Mouse (Mus musculus) cerebellum, adult 18-20 months (tissue): ENCODE measurements around the gene Vmn2r105.

ENCODE experiments used
- DNase-seq, 2 experiments: peaks; one replicate each; pipeline ENCODE4 v3.0.0; 2021

Vmn2r105 gene

DNA sequence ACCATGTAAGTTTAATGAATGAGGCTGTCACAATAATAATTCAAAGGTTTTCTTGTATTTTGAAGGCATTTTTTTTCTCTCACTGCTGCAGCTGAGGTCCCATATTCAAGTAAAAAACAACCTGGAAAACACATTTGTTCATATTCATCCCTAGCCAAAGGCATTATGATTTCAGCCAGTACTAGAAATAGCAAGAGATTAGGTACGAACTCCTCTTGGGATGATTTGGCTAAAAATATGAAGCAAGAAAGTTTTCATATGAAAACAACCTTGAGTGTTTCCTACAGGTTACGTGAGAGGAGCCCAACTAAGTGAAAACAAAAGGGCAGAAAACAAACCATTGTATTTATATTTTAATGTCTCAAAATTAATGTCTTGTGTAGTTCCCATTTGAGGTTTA is at the start of gene Vmn2r105:
Gene Vmn2r105, minus strand, starts transcription at position 101 of the 400 bp plus-strand sequence.
- DNase-seq, result no peak

DNA sequence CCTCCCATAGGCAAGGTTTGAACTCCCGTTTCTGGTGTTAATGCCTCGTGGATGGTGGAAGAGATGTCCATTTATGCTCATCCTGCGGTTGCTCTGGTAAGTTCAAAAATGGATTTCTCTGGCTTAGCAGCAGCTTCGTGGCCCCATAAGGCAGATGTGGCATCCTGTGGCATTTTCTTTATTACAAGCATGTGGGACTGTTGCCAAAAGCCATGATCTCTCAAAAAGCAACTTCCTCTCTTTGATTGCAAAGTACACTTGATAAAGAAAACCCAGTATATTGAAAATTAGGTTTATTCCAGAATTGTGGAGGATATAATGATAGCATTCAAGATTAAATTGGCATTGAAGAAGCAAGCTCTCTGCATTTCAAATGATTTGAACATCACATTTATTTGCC is 20.7 kb upstream of the Vmn2r105 start:
- no peak for DNase-seq

DNA sequence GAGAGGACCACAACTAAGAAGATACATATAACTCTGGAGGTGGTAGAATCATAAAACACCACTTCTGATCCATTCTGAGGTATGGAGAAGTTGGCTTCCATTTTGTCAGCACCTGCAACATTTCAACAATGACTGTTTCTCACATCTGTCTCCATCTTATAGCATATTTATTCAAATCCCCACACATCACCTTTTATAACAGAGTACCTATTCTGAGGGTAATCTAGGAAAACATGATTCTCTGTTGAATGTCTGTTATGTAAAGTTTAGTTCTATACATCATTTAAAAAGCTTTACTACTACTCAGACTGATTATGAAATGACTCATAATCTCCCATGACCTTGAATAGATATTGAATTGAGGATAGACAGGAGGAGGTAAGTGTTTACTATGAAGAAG is 51.9 kb downstream of the Vmn2r105 start, which contains the start of gene Fpr-rs6:
Gene Fpr-rs6, minus strand, starts transcription at position 101 of the 400 bp plus-strand sequence.
- DNase-seq, result no peak
